Mouse (Mus musculus): ENCODE measurements around the gene Tmem178b. TPM values are rescaled to one million over a fixed set of nuclear protein-coding genes. Genes with fewer than 3 reads are reported as not detected.
A peak's percentile ranks its signal among the peaks of the same experiment; 100 is the strongest.

Tmem178b gene
- total RNA-seq (2021), result 10 to 100 TPM; 11.3 to 18.5 TPM
- long read RNA-seq, experiment 1, result 0 reads
- long read RNA-seq, experiment 2, full-length matches to known transcripts, result 2 of 3 reads
- long read RNA-seq, experiment 2, partial matches to known transcripts, result 0 of 3 reads
- long read RNA-seq, experiment 2, other reads (novel, unspliced or antisense), result 1 of 3 reads

DNA sequence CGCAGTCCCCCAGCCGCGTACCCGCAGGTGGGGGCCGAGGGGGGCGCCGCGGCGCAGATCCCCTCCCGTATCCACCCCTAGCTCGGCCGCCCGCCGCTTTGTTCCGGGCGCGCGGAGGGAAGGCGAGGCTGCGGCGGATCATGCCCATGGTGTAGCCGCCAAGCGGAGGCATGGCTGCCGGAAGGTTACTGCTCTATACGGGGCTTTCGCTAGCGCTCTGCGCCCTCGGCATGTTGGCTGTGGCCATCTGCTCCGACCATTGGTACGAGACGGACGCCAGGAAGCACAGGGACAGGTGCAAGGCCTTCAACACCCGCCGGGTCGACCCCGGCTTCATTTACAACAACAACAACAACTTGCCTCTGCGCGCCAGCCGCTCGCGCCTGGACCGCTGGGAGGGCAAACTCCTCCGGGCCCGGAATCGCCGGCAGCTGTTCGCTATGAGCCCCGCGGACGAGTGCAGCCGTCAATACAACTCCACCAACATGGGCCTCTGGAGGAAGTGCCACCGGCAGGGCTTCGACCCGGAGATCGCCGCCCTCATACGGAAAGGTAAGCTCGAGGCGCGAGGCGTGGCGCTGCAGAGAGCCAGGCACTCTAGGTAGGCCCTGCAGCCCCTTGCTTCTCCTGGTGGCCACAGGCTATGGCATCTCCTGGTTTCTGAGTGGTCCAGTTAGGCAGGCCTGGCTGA, at the start of gene Tmem178b:
Gene Tmem178b, plus strand, starts transcription at position 371 of the 691 bp plus-strand sequence.
- peak; percentile 41 for DNase-seq

DNA sequence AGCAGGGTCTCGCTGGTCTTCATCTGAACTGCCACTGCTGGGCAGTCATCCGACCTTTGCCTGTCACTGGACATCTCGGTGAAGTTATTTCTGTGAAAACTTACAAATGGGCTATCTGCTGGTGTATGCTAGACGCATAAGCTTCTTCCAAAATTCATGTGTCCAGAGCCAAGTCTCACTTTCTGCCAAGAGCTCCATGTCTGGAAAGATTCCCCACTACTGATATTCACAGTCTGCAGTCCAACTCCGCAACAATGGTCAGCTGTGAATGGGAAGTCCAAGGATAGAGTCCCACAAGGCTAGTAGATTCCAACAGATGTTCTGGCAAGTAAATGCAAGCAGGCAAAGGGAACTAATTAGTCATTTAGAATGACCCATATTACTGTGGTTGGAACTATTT, 44.3 kb upstream of the Tmem178b start:
- DNase-seq, result no peak

DNA sequence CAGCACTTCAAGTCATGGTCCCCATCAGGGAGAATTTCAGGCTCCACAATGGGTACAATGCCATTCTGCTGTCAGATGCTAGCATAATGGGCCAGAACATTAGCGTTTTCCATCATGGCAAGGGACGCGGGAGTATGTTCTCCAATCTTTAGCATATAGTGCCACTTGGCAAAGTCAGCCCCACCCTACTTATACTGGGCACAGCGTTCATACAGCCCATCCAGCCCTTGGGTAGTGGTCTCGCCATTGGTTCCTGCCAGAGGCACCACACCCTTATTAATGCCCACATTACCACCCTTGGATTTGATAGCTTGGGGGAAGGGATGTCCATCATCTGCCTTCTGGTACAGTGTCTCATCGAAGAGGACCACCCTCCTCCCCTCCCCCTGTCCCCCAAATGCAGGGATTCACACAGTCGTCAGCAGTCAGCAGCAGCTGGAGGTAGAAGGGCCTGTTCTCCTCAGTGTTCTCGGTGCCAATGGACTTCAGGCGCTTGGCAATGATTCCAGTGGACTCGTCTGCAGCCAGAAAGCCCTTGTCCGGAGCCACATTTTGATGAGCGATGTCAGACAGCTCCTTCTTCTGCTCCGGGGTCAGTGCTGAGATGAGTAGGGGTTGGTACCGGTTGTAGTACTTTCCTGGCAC, 29.3 kb upstream of the Tmem178b start:
- no peak for DNase-seq

DNA sequence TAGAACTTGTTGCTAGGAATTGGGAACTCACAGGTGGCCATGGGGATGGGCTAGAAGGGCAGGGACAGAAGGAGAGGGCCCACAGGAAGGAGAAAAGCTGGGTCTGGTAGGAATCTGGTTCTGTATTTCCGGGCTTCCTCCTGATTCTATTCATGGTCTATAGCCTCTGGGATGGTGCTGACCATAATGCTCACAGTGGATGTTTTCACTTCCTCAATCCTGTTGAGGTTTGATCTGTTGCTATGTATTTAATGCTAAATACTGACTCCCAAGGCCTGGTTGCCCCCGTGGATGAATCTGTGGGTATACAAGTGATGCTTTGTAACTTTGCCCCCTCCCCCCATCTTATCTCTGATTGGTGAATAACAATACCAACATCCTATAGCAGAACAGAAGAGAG, 25.5 kb upstream of the Tmem178b start:
- no peak for DNase-seq

DNA sequence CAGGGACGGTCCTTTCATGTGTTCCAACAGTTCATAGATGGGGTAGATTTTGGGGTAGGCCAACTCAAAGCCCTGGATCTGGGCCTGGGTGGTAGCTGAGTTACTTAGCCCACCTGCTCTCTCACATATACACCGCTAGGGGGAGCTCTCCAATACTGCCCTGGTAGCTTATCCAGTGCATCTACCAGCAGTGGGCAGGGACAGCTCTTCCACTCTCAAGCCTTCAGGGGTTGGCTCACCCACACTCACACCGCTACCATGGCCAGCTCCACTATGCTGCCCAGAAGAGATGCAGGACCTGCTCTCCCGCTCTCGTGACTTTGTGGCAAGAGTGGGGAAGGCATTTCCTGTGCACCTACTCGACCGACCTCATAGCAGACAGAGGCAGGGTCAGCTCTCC, 24.3 kb upstream of the Tmem178b start:
- DNase-seq, result peak; percentile 16

DNA sequence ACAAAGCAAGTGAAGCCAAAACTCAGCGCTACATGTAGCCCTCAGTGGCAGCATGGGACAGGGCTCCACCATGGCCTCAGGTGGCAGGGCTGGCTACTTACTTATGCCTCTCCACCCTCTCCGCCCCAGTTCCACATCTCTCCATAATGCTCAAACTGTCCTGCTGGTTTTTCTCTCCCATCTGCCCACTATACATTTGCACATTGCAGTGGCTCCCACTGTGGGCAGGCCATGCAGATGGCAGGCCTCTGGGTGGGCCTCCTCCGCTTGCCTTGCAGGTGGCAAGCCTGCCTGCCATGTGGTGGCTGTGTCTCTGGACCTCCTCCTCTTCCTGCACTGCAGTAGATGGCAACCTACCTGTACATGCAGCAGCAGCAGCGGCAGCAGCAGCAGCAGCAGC, 23.4 kb upstream of the Tmem178b start:
- DNase-seq, result no peak

DNA sequence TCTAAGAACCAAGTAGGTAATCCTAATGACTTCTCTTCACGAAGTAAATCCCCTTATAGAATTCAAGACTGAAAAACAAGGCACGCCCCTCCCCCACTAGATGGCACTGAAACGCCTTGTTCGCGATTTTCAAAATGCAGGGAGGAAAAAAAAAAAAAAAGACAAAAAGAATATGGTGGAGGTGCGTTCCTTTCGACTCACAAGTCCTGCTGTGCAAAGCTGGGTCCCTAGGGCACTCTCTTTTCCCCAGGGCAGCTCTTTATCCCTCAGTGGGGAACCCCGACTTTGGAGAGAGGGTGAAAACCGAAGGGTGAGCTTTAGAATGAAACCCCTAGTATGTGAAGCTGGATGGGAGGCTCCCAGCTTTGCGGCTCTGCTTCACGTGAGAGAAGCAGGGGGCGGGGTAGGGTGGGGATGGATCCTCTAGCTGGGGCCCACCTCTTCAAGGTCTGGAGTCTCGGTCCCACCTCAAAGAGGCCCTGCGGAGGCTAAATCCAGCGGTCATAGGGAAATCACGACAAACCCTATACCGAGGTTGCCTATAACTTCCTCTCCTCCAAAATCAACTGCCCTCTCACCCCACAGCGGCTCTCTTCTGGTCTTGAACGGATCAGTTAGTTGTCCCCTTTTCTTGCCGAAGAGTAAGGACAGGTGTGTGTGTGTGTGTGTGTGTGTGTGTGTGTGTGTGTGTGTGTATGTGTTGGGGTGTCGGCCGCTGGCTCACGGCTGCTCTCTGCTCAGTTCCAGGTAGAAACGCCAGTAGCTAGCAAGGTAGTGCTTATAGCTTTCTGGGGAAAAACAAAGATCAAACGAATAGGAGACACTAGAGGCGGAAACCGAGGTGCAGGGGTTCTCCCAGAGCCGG, 2.6 kb upstream of the Tmem178b start:
- peak; percentile 61 for DNase-seq

DNA sequence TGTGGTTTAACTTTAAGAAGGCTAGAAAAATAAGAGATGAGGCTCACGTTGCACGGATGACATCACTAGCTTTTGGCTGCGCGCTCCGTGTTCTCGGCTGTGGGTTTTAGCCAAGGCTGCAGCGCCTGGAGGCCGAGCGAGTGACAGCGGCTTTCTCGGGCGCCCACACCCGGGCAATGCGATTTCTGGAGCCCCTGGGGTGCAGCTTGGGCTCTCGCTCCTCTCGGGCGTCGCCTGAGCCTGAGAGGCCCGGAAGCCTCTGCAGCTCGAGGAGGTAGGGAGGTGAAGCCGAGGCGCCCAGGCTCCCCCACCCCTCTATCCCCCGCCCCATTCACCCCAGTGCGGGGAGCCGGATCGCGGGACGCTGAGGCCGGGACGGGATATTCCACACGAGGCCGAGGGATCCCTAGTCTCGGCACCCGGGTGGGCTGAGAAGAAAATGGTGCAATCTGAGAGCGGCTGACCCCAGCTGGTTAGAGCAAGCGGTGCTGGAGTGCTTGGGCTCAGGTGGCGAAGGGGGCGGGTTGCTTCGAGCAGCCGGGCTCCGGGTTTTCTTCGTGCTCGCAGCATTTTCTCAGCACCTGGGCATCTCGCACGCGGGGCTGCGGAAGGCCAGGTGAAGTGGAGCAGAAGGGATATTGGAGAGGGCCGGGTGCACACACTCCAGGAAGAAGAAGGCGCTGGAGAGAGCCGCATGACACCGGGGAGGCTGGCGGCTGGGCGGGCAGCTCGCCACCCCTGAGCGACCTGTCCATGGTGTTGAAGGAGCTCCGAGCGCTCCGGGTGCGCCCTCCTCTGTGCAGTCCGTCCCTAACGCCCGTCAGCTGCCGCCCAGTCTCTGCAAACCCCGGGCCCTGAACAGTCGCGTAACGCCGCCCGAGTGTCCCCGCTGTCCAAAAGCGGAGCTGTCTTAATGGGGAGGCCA, 1.4 kb upstream of the Tmem178b start:
- peak; percentile 79 for DNase-seq

DNA sequence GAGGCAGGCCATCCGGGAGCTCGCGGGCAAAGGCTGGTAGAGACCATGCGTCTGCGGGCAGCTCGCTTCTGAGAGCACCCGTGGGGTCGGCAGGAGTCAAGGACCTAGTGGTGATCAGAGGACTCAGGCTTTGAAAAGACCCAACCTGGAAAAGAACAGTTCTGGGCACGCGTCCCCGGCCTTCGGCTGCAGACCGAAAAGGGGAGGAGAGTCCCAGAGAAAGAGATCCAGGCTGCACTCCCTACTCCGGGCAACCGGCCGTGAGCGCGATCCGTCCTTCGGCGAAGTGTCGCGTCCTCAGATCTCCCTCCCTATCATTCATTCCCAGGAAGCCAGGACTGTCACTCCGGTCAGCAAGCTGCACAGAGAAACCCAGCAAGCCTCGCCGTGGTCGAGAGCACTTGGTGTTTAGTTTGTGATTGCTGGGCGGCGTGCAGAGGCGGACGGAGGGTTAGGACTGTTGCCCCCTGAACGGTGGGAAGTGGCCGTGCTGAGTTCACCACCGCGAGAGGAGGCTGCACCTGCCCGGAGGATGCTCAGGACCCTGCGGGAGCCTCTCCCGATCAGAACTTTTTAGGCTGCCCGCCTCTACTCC, 668 bp upstream of the Tmem178b start:
- DNase-seq, result peak; percentile 68

DNA sequence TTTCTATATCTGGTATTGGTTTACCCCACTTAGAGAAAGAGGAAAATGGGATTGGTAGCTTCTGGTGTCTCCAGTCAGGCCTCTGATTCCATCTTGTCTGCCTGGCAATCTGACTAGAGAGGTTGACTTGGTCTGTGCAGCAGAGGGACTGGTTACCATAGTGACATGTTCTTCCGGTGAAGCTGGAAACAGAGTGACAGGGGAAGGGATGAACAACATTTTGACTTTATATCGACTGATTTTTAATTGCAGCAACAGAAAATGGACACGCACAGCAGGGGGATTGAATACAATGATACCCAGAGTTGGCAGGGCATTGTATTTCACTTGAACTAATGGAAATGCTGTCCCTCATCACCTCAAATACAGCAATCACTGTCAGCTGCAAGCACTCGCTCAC, 2.1 kb downstream of the Tmem178b start:
- no peak for DNase-seq

DNA sequence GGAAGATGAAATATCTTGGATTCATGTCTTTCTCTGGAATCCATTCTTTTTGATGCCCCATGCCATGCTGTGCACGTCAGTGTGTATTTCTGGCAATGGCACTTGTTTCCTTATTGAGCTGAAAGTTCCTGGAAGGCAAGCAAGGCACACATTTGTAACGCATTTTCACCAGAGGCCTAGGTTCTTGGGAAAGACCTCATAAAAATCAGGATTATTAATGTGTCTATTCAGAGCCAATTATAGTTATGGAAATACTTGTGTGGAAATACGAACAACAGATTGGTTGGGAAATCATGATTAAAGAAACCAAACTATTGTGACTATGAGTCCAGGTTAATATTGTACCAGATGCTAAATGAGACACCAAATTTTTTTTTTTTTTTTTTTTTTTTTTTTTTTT, 3.4 kb downstream of the Tmem178b start:
- no peak for DNase-seq

DNA sequence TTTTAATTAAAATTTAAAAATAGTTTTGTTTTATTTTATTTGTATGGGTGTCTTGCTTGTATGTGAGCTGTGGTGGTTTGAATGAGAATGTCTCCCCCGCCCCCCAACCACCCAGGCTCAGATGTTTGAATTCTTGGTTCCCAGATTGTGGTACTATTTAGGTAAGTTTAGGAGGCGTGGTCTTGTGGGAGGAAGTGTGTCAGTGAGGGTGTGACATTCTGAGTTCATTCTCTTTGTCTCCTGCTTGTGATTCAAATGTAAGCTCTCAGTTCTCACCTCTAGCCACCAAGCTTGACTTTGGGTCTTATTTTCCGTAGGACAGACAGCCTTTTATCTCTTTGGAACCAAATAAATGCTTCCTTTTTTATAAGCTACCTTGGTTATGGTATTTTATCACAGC, 17.7 kb downstream of the Tmem178b start:
- no peak for DNase-seq

DNA sequence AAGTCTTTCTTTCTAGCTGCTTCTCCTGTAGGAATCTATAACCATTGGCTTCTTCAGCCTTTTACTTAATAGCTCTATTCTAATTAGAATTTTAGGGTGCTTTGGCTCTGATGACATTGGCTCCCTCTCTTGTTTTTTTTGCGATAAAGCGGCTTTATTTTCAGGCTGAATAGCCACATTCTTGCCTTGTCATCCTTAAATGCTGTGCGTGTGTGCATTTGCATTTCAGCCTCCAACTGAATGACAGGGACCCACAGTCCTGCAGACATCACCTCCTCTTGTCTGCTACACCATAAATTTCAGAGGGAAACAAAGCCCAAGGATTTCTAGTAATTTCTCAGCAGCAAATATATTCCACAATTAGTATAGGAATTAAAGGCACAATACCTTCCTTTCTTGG, 23.4 kb downstream of the Tmem178b start:
- no peak for DNase-seq

DNA sequence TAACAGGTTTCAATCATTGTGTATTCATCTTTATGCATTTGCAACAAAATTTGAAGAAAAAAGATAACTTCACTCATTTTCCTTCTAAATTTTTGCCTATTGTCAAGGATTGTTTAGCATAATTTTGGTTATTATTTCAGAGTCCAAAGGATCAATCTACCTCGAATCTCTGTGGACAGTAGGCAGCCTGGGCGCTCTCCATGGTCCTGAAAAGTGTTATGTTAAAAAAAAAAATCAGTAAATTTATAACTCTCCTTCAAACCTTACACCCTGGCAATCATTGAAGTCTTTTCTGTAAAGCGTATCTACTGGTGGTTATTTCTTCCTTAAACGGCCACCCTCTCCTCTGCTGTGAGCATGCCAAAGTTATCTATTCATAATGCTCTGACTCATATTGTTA, 26.2 kb downstream of the Tmem178b start:
- DNase-seq, result peak; percentile 57

DNA sequence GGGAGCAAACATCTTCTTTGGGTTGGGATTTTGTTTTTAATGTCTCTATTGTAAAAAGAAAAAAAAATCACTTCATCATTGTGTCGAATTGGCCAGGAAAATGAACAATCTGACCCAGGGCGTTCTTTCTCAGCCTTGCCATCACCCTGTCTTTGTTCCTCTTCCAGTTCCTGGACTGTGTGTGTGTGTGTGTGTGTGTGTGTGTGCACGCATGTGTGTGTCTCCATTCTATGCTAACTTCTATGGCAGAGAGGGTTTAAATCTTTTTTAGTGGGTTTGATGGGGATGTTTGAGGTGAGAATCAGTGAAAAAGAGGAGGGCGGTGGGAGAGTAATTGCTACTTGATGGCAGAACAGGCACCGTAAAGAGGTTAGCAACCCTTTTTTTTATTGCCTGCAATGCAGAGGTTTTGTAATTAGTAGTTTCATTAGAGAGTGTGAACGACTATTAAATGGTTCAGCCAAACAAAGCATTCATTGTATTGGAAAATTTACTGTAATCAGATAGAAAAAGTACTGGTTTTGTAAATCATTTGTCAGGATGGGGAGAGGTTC, 30.2 kb downstream of the Tmem178b start:
- no peak for DNase-seq

DNA sequence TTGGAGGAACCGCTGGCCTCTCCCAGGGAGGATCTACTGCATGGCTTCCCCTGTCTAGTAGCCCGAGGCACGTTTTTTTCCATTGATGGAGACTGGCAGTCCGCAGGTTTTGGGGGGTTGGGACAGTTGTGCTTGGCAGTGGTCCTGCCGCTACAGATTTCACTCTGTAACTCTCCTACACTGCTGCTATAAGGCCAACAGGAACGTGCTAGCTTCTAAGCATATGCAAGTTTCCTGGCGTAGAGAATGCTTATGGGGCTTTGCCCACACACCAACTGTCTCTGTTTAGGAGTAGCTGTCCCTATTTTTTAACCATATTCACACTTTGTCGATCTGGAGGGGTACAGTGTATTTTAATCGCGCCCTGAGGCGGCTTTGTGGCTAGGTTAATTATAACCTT, 30.8 kb downstream of the Tmem178b start:
- no peak for DNase-seq

DNA sequence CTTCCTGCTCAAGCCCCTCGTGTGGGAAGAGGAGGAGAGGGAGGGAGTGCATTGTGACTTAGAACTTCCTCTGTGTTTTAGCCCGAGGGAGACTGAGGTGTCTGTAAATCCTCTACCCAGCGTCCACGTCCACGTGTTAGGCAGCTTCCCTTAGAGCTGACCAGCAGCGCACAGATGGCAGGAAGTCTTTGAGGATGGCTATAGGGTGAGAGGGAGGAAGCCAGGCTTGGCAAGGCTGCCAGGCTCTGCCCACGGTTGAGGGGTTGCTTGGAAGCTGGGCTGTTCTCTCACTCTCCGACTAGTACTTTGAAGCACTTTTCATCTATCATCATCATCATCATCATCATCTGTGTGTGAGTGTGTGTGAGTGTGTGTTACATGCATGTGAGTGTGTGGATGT, 41.9 kb downstream of the Tmem178b start:
- no peak for DNase-seq

DNA sequence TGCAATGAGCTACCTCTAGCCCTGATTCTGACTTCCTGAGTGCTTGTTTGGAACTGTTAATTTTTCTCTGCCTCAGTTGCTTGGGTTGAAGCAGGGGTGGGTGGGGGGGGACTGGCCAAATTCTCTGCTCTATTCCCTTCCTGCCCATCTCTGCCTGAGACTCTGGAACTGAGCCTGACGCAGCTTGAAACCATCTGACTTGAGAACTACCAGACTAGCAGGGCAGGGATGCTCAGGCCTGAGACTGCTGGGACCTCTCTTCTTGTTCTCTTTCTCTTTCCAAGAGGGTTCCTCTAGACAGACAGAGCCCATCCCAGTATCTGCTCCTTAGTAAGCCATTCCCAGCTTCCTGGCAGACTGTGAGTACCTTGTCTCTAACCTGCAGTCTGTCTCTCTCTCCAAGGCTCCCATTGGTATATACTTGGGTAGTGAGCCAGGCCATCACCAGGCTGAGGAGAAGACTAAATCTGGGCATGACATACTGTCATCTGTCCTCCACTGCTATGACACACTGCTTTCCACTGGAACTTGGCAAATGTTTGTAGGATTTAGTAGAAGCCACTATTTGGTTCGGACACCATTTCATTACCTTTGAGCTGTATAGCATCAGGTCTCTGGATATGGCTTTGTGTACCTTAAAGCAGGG, 42.7 kb downstream of the Tmem178b start:
- no peak for DNase-seq

DNA sequence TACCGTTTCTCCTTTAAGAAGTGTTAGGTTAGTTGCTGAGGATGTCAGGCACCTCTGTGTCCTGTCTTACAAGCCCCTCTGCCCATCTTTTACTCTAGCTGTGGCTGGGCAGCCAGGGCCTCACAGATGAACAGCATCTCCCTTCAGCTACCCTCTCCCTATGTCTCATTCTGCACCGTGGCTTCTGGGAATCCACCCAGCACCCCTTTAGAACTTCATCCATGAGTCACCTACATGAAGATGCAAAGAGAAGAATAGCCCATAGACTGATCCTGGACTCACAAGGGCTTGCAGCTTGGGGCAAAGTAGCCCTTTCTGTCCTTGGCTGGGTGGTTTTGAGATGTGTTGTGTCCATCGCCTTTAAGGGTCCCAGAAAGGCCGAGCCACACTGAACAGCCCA, 43.4 kb downstream of the Tmem178b start:
- DNase-seq, result no peak

DNA sequence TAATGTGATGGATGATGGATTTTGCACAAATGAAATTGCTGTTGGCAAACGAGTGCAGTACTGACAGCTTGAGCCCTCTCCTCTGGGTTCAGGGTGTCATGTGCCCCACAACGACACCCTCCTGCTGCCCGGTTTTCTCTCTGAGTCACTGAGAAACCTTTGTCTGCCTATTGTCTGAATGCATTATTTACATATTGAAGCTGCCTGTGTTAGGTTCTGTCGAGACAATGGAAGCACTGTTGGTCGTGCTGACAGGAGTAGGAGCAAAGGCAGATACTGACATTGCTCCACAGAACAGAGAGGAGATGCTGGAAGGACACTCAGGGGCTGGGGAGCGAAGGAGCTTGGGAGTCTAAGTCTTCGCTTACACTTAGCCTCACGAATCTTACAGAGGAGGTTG, 44.2 kb downstream of the Tmem178b start:
- DNase-seq, result no peak

DNA sequence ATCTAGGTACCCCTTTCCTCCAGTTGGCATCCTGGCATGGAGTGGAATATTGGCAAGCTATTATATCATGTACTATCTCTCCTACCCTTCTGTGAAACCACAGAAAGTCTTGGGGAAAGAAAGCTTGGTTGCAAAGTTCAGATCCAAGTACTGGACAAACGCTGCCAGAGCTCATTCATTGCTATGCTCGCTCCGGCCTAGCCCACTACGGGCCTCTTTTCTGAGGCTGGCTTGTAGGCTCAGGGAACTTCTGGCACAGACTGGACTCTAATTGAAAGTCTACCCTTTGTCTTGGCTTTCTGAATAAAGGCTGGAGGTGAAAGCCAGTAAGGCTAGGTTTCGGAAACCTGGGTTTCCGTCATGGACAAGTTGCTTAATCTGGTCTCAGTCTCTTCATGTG, 44.7 kb downstream of the Tmem178b start:
- DNase-seq, result no peak
